Mouse (Mus musculus) megakaryocyte, embryonic 14.5 days (primary cell): Measurements from ENCODE around the gene H2-DMb1.

Experiments
- FLI1 ChIP-seq: IDR thresholded peaks from 2 replicates; pipeline ENCODE4 v1.6.1; 2012; ENCODE audit warnings: low read length, inconsistent platforms, mixed read lengths
- GATA1 ChIP-seq: IDR thresholded peaks from 3 replicates; pipeline ENCODE4 v1.6.1; 2012; ENCODE audit warnings: mixed read lengths, low read length, inconsistent platforms, borderline replicate concordance

DNA sequence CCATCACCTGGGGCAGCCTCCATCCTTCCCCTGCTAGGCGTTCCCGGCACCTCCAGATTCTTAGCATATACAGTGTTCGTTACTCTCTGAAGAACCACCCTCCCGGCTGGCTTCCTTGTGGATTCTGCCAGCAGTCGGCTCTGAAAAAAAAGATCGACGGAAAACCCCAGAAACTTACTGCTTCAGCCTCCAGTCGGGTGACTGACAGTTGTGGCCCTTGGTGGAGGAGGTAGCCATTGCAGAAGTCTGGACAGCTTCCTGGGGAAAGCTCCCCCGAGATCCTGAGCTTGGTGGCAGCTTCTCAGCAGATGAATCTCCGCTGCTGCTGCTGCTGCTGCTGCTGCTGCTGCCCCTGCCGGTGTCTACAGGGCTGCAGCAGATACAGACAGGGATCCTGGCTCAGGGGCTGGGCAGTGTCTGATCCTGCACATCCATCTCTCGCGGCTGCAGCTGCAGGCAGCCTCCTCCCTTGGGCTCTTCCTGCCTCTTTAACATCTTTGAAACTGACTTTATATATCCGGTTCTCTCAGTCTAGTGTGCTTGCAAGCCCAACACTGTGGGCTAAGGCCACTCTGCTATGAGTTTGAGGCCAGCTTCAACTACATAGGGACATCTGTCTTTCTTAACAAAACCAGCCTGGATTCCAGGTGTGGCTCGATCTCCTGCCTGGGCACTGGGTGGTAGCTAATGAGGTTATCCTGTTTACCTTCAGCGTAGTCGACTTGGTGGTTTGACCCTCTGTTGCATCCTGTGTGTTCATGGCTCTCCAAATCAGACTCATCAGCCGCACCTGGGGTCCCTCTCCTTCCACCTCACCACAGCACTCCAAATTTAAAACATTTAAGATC lies 23.7 kb upstream of the H2-DMb1 start:
- TF ChIP-seq GATA1 (no peak), FLI1 (no peak)
